Mouse (Mus musculus) adrenal gland, adult 8-10 months (tissue): ENCODE measurements around the gene Serpinb1a. TPM values are rescaled to one million over a fixed set of nuclear protein-coding genes. Genes with fewer than 3 reads are reported as not detected.
"Not testable (repeated sequence)": the region's sequence is repeated elsewhere in the genome, so short reads cannot be mapped to it uniquely, and the experiment has no call there.

Source experiments
- DNase-seq: peaks from one replicate; pipeline ENCODE4 v3.0.0; 2022
- total RNA-seq, 4 experiments: library from RNA; stranded (reverse); gene quantifications; 2 replicates each; pipeline ENCODE4 v1.2.4; 2022

Gene Serpinb1a
- 100 to 1,000 TPM in 1 of 4 experiments, 10 to 100 TPM in 1, 1 to 10 TPM in 2; 5.5 to 130 (median 37.7) TPM for total RNA-seq

GRCm38 (mm10) chr13:32850668-32851404 is at the start of gene Serpinb1a:
Gene Serpinb1a, minus strand, starts transcription at chr13:32851185.
- peak; percentile 66 for DNase-seq

DNA sequence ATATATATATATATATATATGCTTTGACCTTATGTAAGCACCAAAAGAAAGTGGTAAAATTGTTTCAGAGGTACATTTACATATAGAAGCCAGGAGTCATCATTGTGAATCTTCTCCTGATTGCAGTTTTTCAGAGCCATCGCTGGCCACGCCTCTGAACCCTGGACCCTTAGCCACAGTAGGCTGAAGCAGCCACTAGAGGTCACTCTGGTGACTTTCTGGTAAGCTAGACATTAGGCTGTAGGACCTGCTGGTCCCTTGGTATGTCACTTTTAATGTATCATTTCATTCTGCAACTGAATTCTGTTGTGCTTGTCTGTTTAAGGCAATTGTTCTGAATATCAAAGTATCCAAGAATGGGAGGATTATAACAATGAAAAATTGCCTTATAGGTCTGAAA is 49.7 kb upstream of the Serpinb1a start:
- DNase-seq: no peak

- DNase-seq: not testable (repeated sequence)
Observed at GRCm38 (mm10) chr13:32899114-32899513, 48.1 kb upstream of the Serpinb1a start.

GRCm38 (mm10) chr13:32898111-32898510 is 47.1 kb upstream of the Serpinb1a start, which contains the start of gene Serpinb1c:
Gene Serpinb1c, minus strand, starts transcription at chr13:32898211.
- DNase-seq: no peak

DNA sequence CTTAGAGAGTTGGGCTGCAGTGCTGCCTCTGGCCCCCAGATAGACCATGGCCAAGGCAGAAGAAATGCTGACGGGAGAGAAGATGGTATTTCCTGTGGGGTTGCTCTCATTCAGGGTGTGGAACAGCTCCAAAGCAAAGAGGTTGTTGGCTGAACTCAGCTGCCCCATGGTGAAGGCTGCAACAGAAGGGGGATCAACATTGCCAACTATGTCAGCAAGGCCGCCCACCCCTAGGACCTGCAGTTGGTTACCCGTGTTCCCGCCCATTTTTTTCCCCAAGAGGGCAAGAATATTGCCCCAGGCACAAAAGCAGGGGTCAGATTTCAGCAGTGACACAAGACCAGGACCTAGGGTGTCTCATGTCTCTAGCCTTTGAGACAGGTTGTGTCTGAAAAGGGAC is 45.9 kb upstream of the Serpinb1a start:
- DNase-seq: no peak

GRCm38 (mm10) chr13:32884755-32885154 is 33.8 kb upstream of the Serpinb1a start:
- no peak for DNase-seq

- no peak for DNase-seq
Observed at GRCm38 (mm10) chr13:32873862-32874261, 22.9 kb upstream of the Serpinb1a start.

GRCm38 (mm10) chr13:32868843-32869242 is 17.9 kb upstream of the Serpinb1a start:
- DNase-seq: no peak

GRCm38 (mm10) chr13:32868233-32868632 is 17.2 kb upstream of the Serpinb1a start:
- DNase-seq: not testable (repeated sequence)

- DNase-seq: no peak
Observed at GRCm38 (mm10) chr13:32867030-32867429, 16.0 kb upstream of the Serpinb1a start.

DNA sequence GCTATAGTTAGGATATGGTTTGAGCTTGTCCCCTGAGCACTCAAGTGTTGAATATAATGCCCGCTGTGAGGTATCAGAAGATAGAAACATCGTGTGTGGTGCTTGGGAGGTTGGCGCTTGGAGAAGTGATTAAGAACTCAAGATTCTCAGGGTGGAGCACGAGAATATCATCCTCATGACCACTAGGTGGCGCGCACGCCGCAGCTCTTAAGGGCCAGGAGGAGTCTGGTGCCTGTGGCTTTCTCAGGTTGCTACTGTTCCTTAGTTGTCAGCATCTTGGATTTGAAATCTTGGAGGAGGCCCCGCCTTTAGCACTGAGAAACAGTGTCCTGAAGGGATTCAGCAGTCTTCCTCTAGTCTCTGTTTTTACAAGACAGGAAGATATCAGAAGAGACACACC is 15.5 kb upstream of the Serpinb1a start:
- no peak for DNase-seq

- no peak for DNase-seq
Observed at GRCm38 (mm10) chr13:32865591-32865990, 14.6 kb upstream of the Serpinb1a start.

- DNase-seq: not testable (repeated sequence)
Observed at GRCm38 (mm10) chr13:32864529-32864928, 13.5 kb upstream of the Serpinb1a start.

GRCm38 (mm10) chr13:32863456-32863855 is 12.5 kb upstream of the Serpinb1a start:
- DNase-seq: no peak

- DNase-seq: no peak
Observed at GRCm38 (mm10) chr13:32860821-32861220, 9.8 kb upstream of the Serpinb1a start.

GRCm38 (mm10) chr13:32853073-32853472 is 2.1 kb upstream of the Serpinb1a start:
- no peak for DNase-seq

DNA sequence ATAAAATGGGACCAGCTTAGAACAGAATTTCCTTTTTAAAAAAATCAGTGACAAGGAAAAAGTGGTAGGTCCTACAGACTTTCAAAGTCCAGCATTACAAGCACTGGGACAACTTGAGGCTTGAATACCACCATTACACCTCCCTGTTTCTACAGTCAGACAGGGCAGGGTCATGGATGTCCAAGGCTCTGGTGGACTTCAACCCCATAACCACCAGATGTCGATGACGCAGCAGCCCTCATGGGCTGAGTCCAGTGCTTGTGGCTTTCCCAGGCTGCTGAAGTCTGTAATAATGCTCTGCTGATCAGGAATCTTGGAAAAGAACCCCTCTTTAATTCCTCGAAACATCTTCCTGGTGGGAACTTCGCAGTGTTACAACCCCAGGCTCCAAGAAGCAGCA is 1.6 kb upstream of the Serpinb1a start:
- DNase-seq: no peak

DNA sequence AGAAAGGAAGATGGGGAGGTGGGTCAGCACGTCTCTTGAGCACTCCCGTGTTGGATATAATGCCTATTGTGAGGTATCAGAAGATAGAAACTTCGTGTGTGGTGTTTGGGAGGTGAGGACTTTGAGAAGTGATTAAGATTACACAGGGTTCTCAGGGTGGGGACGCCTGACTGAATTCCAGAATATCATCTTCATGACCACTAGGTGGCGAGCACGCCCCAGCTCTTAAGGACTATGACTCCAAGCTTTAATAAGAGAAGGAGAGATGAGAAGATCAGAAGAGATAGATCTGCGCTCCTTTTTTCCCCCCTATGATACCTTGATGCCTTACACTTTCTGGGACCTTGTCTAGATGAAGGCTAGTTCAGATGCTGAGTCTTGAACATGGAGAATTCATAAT is 982 bp upstream of the Serpinb1a start:
- DNase-seq: no peak

- DNase-seq: no peak
Observed at GRCm38 (mm10) chr13:32850156-32850555, 829 bp downstream of the Serpinb1a start.

DNA sequence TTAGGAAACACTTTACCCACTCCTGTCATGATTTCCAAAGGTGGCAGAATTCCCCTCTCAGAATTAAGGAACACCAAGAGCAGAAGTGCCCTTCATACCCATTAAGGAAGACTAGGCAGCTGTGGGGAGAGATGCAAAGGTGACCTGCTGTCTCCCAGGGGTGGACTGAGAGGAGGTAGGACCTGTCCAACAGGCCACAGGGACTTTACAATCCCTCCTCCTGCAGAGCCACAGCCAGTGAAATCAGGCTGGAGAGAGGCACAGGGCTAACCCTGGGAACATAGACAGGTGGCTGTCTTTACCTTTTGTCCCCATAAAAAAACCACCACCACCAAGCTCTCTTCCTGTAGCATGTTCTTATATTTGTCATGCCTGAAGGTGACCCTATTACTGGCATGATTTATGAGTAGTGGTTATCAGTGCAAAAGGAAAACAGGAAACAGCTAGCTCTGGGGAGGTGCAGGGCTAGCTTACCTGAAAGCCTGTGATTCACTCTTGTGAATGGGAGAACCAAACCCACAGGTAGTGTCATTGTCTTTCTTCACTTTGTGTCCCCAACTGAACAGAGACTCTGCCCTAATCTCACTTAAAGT is 1.4 kb downstream of the Serpinb1a start:
- no peak for DNase-seq

- no peak for DNase-seq
Observed at GRCm38 (mm10) chr13:32849092-32849491, 1.9 kb downstream of the Serpinb1a start.

- no peak for DNase-seq
Observed at GRCm38 (mm10) chr13:32846221-32846620, 4.8 kb downstream of the Serpinb1a start.

- DNase-seq: no peak
Observed at GRCm38 (mm10) chr13:32841349-32841748, 9.6 kb downstream of the Serpinb1a start.

- no peak for DNase-seq
Observed at GRCm38 (mm10) chr13:32839314-32839713, 11.7 kb downstream of the Serpinb1a start.
